Comparison of ENCODE assay signal across 14 mouse cellular contexts in the genomic region with DNA sequence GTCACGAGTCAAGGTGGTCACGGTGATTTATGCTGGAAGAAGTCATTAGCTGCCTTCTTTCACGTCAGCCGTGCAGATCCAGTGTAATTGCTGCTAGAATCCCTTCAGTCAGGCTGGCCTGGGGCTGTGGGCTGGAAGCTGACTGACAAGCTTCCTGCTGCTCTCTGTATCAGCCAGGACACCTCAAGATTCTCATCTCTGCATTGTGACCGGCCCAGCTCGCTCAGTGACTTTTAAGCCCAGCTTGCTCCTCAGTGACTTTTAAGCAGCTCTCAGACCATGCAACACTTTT.
A peak's percentile ranks its signal among the peaks of the same experiment; 100 is the strongest.
DNase-seq lines count a peak whose midpoint lies in the region; ATAC-seq and TF ChIP-seq lines count a peak whose summit lies in the region.
"Had no signal": no experiment of that assay in that cellular context is flagged by ENCODE, and none has a peak within 500 bp of the region (broad histone marks: within the 10 kb centered on the region; RNA-seq: fewer than 3 reads in every experiment).

No protein-coding gene starts in this region.

- peak overlapping the region; percentile 47 for H3K27ac ChIP-seq in kidney, embryonic 16.5 days (ENCODE audit: low read length)
- peak overlapping the region; percentile 26; the same call in 1 of the 2 replicates for H3K27ac ChIP-seq in hindbrain, embryonic 14.5 days
- no peak overlapping the region for H3K27ac ChIP-seq in neural tube, embryonic 14.5 days (ENCODE audit: low read depth, low read length)
- H3K27ac ChIP-seq in thymus, adult 2 months (ENCODE audit: control insufficient read depth, insufficient read depth, low read length), result no peak overlapping the region
- H3K27ac ChIP-seq: embryonic facial prominence, embryonic 15.5 days had no signal

- WGBS in kidney, embryonic 16.5 days, result 22% methylated on average over 6 of the region's 6 CpGs
- 32% methylated on average over 6 of the region's 6 CpGs for WGBS in hindbrain, embryonic 14.5 days
- 33% methylated on average over 6 of the region's 6 CpGs for WGBS in neural tube, embryonic 14.5 days
- WGBS in thymus, adult 2 months, result 95% methylated on average over 6 of the region's 6 CpGs

- H3K4me3 ChIP-seq in kidney, embryonic 16.5 days (ENCODE audit: low read length), result no peak overlapping the region
- no peak overlapping the region for H3K4me3 ChIP-seq in hindbrain, embryonic 14.5 days (replicated peaks; ENCODE audit: low read length)
- H3K4me3 ChIP-seq in neural tube, embryonic 14.5 days (ENCODE audit: low read depth, low read length), result no peak overlapping the region
- no peak overlapping the region for H3K4me3 ChIP-seq in thymus, adult 2 months (ENCODE audit: control insufficient read depth, insufficient read depth, low read length)
- H3K4me3 ChIP-seq: embryonic facial prominence, embryonic 15.5 days had no signal

- H3K4me1 ChIP-seq in kidney, embryonic 16.5 days (ENCODE audit: insufficient read depth, low read length), result peaks cover 11% of the 10 kb centered on the region
- H3K4me1 ChIP-seq in hindbrain, embryonic 14.5 days (replicated peaks; ENCODE audit: control insufficient read depth, insufficient read depth, low read length), result peaks cover 11% of the 10 kb centered on the region
- peaks cover 5% of the 10 kb centered on the region; the same call in 1 of the 2 replicates for H3K4me1 ChIP-seq in neural tube, embryonic 14.5 days (ENCODE audit: control insufficient read depth, insufficient read depth, low read length)
- H3K4me1 ChIP-seq in thymus, adult 2 months (replicated peaks; ENCODE audit: control insufficient read depth, insufficient read depth, low read length), result no peaks in the 10 kb centered on the region

- no peak overlapping the region for H3K4me2 ChIP-seq in kidney, embryonic 16.5 days (replicated peaks; ENCODE audit: low read depth, low read length)
- H3K4me2 ChIP-seq in hindbrain, embryonic 14.5 days (replicated peaks), result no peak overlapping the region
- H3K4me2 ChIP-seq in neural tube, embryonic 14.5 days (ENCODE audit: low read depth, low read length), result no peak overlapping the region
- H3K4me2 ChIP-seq: embryonic facial prominence, embryonic 15.5 days had no signal

- no peak for DNase-seq in kidney, adult 9 months
- peak; percentile 23 for DNase-seq in embryo, embryonic 11.5 days (ENCODE audit: low read depth, low spot score)
- DNase-seq in hindbrain, embryonic 14.5 days (ENCODE audit: low spot score), result no peak
- no peak for DNase-seq in thymus, adult 2 months
- no peak for DNase-seq in heart, postnatal 14 days
- DNase-seq: cerebellum, adult 2 months; layer of hippocampus, adult 9-11 months; right cerebral cortex, adult 18-20 months; thymus, postnatal 25 days had no signal

- intact Hi-C loops in heart, postnatal 14 days (cut with DNase I), result no loop called here

- ATAC-seq in kidney, embryonic 16.5 days (ENCODE audit: low FRiP score, low TSS enrichment), result 0 out of 2 replicates have a peak, but pooled peaks have one; percentile 35
- no peak for ATAC-seq in hindbrain, embryonic 14.5 days (ENCODE audit: low FRiP score)
- peak; percentile 60; the same call in 1 of the 2 replicates for ATAC-seq in neural tube, embryonic 14.5 days (ENCODE audit: low read depth)
- ATAC-seq: CD4-positive, CD25-positive, alpha-beta regulatory T cell, adult 4 months; forebrain, embryonic 16.5 days had no signal

- H3K36me3 ChIP-seq in kidney, embryonic 16.5 days (ENCODE audit: insufficient read depth, low read length), result 0 out of 2 replicates have a peak, but pooled peaks cover 2% of the 10 kb centered on the region
- no peaks in the 10 kb centered on the region for H3K36me3 ChIP-seq in hindbrain, embryonic 14.5 days (replicated peaks; ENCODE audit: control insufficient read depth, insufficient read depth)
- no peaks in the 10 kb centered on the region for H3K36me3 ChIP-seq in neural tube, embryonic 14.5 days (ENCODE audit: control insufficient read depth, insufficient read depth, low read length)
- H3K36me3 ChIP-seq in thymus, adult 2 months (ENCODE audit: control insufficient read depth, insufficient read depth, low read length), result no peaks in the 10 kb centered on the region
- H3K36me3 ChIP-seq: embryonic facial prominence, embryonic 15.5 days had no signal

- H3K9me3 ChIP-seq in kidney, embryonic 16.5 days (ENCODE audit: low read length), result peaks cover 7% of the 10 kb centered on the region
- H3K9me3 ChIP-seq in hindbrain, embryonic 14.5 days (ENCODE audit: control insufficient read depth, low read length), result peaks cover 9% of the 10 kb centered on the region; the same call in 1 of the 2 replicates
- H3K9me3 ChIP-seq in neural tube, embryonic 14.5 days (ENCODE audit: control insufficient read depth, low read length), result no peaks in the 10 kb centered on the region
- H3K9me3 ChIP-seq: embryonic facial prominence, embryonic 15.5 days had no signal

- H3K27me3 ChIP-seq in kidney, embryonic 16.5 days (ENCODE audit: insufficient read depth, low read length), result no peaks in the 10 kb centered on the region
- H3K27me3 ChIP-seq in hindbrain, embryonic 14.5 days (ENCODE audit: control insufficient read depth, insufficient read depth, low read length), result no peaks in the 10 kb centered on the region
- no peaks in the 10 kb centered on the region for H3K27me3 ChIP-seq in neural tube, embryonic 14.5 days (ENCODE audit: control insufficient read depth, insufficient read depth, low read length)
- no peaks in the 10 kb centered on the region for H3K27me3 ChIP-seq in thymus, adult 2 months (ENCODE audit: control insufficient read depth, insufficient read depth, low read length)
- H3K27me3 ChIP-seq: embryonic facial prominence, embryonic 15.5 days had no signal

- no peak overlapping the region for H3K9ac ChIP-seq in kidney, embryonic 16.5 days (replicated peaks; ENCODE audit: low read length)
- H3K9ac ChIP-seq in hindbrain, embryonic 14.5 days, result no peak overlapping the region
- no peak overlapping the region for H3K9ac ChIP-seq in neural tube, embryonic 14.5 days (replicated peaks; ENCODE audit: low read depth, low read length)
- H3K9ac ChIP-seq: embryonic facial prominence, embryonic 15.5 days had no signal

- TF ChIP-seq CTCF in thymus, adult 2 months (IDR thresholded peaks at IDR 0.05; ENCODE audit: borderline replicate concordance, control insufficient read depth, extremely low read depth, insufficient read depth, low read length, poor library complexity), result no peak

- no peak for TF ChIP-seq POLR2A in thymus, adult 2 months (IDR thresholded peaks at IDR 0.05; ENCODE audit: control insufficient read depth, extremely low read depth, insufficient read depth, low read length, poor library complexity)

Comparison
In these comparisons a context has a peak if more than half of its experiments do, and no peak if none do; other contexts are left out.
1. H3K27ac ChIP-seq: peak in kidney, embryonic 16.5 days (single experiment) and hindbrain, embryonic 14.5 days (single experiment); none in neural tube, embryonic 14.5 days (single experiment) and thymus, adult 2 months (single experiment).